Mouse (Mus musculus) ES-E14 (cell line): Measurements from ENCODE around the gene Mtnr1a. TPM values are rescaled to one million over a fixed set of nuclear protein-coding genes. Genes with fewer than 3 reads are reported as not detected.

ENCODE experiments used
- DNase-seq: peaks from one replicate; pipeline ENCODE4 v3.0.0-alpha.2; 2013; ENCODE audit warnings: low read depth, low spot score
- H3K27ac ChIP-seq: 2 replicates; pipeline ENCODE4 v1.5.1; 2012; ENCODE audit warnings: low read depth, mild to moderate bottlenecking, low read length, moderate library complexity, mixed read lengths; ENCODE audit not compliant: poor library complexity, insufficient read depth, severe bottlenecking
- H3K36me3 ChIP-seq: 2 replicates; pipeline ENCODE4 v1.6.1; 2012; ENCODE audit warnings: mild to moderate bottlenecking, low read length, moderate library complexity, mixed read lengths; ENCODE audit not compliant: control insufficient read depth, poor library complexity, insufficient read depth, severe bottlenecking
- H3K4me1 ChIP-seq, 2 experiments: fragments of 150-350 bp in 1 of 2; sonication (generic) in 1 of 2; 2 replicates each; pipeline ENCODE4 v1.6.1; 2012; ENCODE audit warnings: low read length in 2 of 2, mild to moderate bottlenecking in 1 of 2, mixed read lengths in 1 of 2; ENCODE audit not compliant: control insufficient read depth in 2 of 2, insufficient read depth in 2 of 2, poor library complexity in 1 of 2
- H3K4me3 ChIP-seq, 2 experiments: fragments of 150-350 bp in 1 of 2; sonication (generic) in 1 of 2; 2 replicates each; pipeline ENCODE4 v1.5.1; 2012; ENCODE audit warnings: low read length in 2 of 2, low read depth in 1 of 2, mild to moderate bottlenecking in 1 of 2, mixed read lengths in 1 of 2; ENCODE audit not compliant: insufficient read depth in 1 of 2, poor library complexity in 1 of 2, severe bottlenecking in 1 of 2
- H3K9ac ChIP-seq: 2 replicates; pipeline ENCODE4 v1.6.1; 2012; ENCODE audit warnings: low read depth, mild to moderate bottlenecking, low read length, mixed read lengths; ENCODE audit not compliant: poor library complexity, insufficient read depth, severe bottlenecking
- H3K9me3 ChIP-seq: fragments of 150-350 bp; sonication (generic); 2 replicates; pipeline ENCODE4 v1.6.1; 2012; ENCODE audit warnings: low read depth, mild to moderate bottlenecking, low read length; ENCODE audit not compliant: control insufficient read depth, insufficient read depth
- CHD2 ChIP-seq: IDR thresholded peaks from 2 replicates; pipeline ENCODE4 v1.6.1; 2014; ENCODE audit warnings: mild to moderate bottlenecking, low read depth, low read length, inconsistent platforms
- HCFC1 ChIP-seq: IDR thresholded peaks from 2 replicates; pipeline ENCODE4 v1.6.1; 2012; ENCODE audit warnings: low read length, inconsistent platforms, borderline replicate concordance; ENCODE audit not compliant: insufficient read depth
- MAFK ChIP-seq: IDR thresholded peaks from 2 replicates; pipeline ENCODE4 v1.6.1; 2014; ENCODE audit warnings: mild to moderate bottlenecking, low read depth, low read length, inconsistent platforms; ENCODE audit not compliant: insufficient read depth
- ZC3H11A ChIP-seq: IDR thresholded peaks from 2 replicates; pipeline ENCODE4 v1.6.1; 2012; ENCODE audit warnings: low read depth, mild to moderate bottlenecking, inconsistent platforms, low read length, borderline replicate concordance
- ZNF384 ChIP-seq: IDR thresholded peaks from 2 replicates; pipeline ENCODE4 v1.6.1; 2012; ENCODE audit warnings: low read depth, low read length, inconsistent platforms
- in situ Hi-C, 2 experiments: fragments of 600-800 bp; cut with MboI; formaldehyde crosslinking; loops; one replicate each; pipeline ENCODE4 v1.15.1; 2025; ENCODE audit warnings: low sequenced_read_pairs in 2 of 2, inconsistent platforms in 1 of 2; ENCODE audit not compliant: unreplicated experiment in 2 of 2
- total RNA-seq: library from RNA; depleted of rRNA; stranded (reverse); fragments of 300-350 nt; gene quantifications from 2 replicates; pipeline ENCODE4 v1.2.3, GENCODE M21; 2012

The Mtnr1a gene
- total RNA-seq, 1 experiment: 0.18 TPM

DNA sequence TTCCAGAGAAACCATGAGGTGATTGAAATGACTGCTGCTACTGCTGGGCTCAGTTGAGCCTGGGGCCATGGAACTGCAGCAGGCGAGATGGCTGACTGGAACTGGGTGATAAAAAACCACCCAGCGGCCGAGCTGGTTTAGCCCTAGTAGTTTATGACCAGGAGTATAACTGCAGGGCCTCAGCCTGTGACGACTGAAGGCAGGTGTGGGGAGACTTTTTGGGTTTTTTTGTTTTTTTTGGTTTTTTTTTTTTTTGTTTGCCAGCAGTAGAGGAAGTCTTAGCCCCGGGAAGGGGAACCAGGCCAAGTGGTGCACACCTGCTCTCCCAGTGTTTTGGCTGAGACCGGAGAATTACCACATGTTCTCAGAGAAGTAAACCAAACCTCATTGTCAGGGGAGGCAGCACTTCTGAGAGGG is 40.8 kb upstream of the Mtnr1a start:
- DNase-seq: no peak
- Histone ChIP-seq H3K4me3 (no peak overlapping the region), H3K9me3 (no peaks in the 10 kb centered on the region), H3K4me1 (no peaks in the 10 kb centered on the region), H3K36me3 (peaks cover 68% of the 10 kb centered on the region), H3K9ac (no peak overlapping the region), H3K27ac (no peak overlapping the region)
- TF ChIP-seq ZC3H11A (no peak), HCFC1 (no peak), CHD2 (no peak), ZNF384 (no peak), MAFK (no peak)
- in situ Hi-C loops: no loop called here

DNA sequence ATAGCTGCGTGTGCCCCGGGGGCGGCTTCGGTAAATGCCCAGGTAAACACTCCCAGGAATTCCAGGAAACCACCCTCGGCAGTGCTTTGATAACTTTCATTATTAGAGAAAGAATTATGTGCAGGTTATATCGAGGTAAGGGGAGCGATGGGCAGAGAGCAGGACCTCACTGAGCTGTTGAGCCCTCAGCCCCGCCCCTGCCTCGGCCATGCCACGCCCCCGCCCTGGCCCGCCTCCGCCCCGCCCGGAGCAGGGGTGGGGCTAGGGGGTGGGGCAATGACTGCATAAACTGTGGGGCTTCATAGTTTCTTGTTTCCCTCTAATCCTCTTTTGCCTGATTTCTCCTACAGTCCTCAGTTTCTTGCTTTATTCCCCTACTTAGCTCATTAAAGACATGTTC is 30.6 kb upstream of the Mtnr1a start:
- H3K9me3 ChIP-seq: no peaks in the 10 kb centered on the region
- no peak overlapping the region for H3K9ac ChIP-seq
- TF ChIP-seq MAFK (no peak), HCFC1 (no peak), ZNF384 (no peak), CHD2 (no peak), ZC3H11A (no peak)
- no peak overlapping the region for H3K27ac ChIP-seq
- peak; percentile 41 for DNase-seq
- H3K4me1 ChIP-seq: peaks cover 0 to 2% of the 10 kb centered on the region in 2 experiments; a peak in 1 of 4 replicates
- in situ Hi-C loops: no loop called here
- no peak overlapping the region for H3K4me3 ChIP-seq
- peaks cover 64% of the 10 kb centered on the region for H3K36me3 ChIP-seq

DNA sequence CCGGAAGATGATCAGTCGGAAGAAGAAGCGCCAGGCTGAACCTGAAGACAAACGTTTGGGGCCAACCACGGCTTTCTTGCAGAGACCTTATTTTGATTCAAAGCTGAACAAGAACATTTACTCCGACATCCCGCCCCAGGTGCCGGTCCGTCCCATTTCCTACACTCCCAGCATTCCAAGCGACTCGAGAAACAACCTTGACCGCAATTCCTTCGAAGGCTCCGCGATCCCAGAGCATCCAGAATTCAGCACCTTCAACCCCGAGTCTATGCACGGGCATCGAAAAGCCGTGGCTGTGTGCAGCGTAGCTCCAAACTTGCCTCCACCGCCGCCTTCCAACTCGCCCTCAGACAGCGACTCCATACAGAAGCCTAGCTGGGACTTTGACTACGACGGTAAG is 24.8 kb upstream of the Mtnr1a start:
- in situ Hi-C loops: no loop called here
- H3K9me3 ChIP-seq: no peaks in the 10 kb centered on the region
- H3K27ac ChIP-seq: no peak overlapping the region
- peaks cover 53% of the 10 kb centered on the region for H3K36me3 ChIP-seq
- DNase-seq: no peak
- peaks cover 0 to 3% of the 10 kb centered on the region in 2 experiments; a peak in 1 of 4 replicates for H3K4me1 ChIP-seq
- 0 out of 4 replicates have a peak overlapping the region, but pooled peaks of 1 of the 2 experiments have one; percentile 4 for H3K4me3 ChIP-seq
- no peak overlapping the region for H3K9ac ChIP-seq
- TF ChIP-seq CHD2 (no peak), MAFK (no peak), HCFC1 (no peak), ZC3H11A (no peak), ZNF384 (no peak)

DNA sequence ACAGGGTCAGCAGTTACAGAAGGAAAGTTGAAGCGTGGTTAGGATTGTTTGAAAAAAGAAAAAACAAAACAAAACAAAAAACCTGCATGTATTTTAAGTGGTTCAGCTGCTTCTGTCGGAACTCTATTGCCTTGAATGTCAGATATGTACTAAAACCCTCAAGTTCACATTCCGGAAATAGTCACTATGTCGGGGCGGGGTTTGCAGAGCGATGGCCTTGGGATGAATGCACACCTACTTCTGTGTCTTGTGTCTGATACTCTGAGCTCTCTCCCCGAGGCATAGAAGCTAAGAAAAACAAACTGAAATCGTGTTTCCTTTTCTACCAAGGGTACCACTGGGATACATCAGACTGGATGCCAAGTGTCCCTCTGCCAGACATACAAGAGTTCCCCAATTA is 18.5 kb upstream of the Mtnr1a start:
- no peak overlapping the region for H3K4me3 ChIP-seq
- no peak overlapping the region for H3K9ac ChIP-seq
- H3K36me3 ChIP-seq: peaks cover 29% of the 10 kb centered on the region; the same call in 1 of the 2 replicates
- no peak for DNase-seq
- in situ Hi-C loops: loop anchor here in 1 of 2 experiments (5.0 kb wide), 1 partner anchor 187 kb away; no protein-coding TSS in a partner anchor
- no peak for TF ChIP-seq ZNF384
- H3K27ac ChIP-seq: no peak overlapping the region
- no peaks in the 10 kb centered on the region for H3K9me3 ChIP-seq
- H3K4me1 ChIP-seq: peaks cover 0 to 3% of the 10 kb centered on the region in 2 experiments; a peak in 2 of 4 replicates

DNA sequence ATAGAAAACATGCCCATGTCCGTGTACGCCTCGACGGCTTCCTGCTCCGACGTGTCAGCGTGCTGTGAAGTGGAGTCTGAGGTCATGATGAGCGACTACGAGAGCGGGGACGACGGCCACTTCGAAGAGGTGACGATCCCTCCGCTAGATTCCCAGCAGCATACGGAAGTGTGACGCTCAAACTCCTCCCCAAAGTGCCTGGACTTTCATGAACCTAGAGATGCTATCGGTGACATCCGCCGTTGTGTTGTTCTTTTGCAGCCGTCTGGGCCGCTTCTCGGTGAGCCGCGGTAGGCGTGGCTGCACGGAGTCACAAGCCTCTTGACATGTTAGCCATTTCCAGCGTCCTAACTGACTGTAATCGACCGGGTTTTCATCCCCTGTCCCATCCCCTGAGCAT is 17.7 kb upstream of the Mtnr1a start:
- DNase-seq: no peak
- Histone ChIP-seq H3K9ac (no peak overlapping the region), H3K27ac (no peak overlapping the region), H3K4me3 (no peak overlapping the region), H3K36me3 (peaks cover 26% of the 10 kb centered on the region; the same call in 1 of the 2 replicates), H3K9me3 (no peaks in the 10 kb centered on the region), H3K4me1 (peaks cover 0 to 3% of the 10 kb centered on the region in 2 experiments; a peak in 2 of 4 replicates)
- no peak for TF ChIP-seq HCFC1
- TF ChIP-seq ZC3H11A: no peak
- TF ChIP-seq CHD2: no peak
- TF ChIP-seq ZNF384: no peak
- TF ChIP-seq MAFK: no peak
- in situ Hi-C loops: loop anchor here in 1 of 2 experiments (5.0 kb wide), 1 partner anchor 186 kb away; no protein-coding TSS in a partner anchor
